Mouse (Mus musculus): ENCODE measurements around the gene Mrto4. TPM values are rescaled to one million over a fixed set of nuclear protein-coding genes. Genes with fewer than 3 reads are reported as not detected.
A peak's percentile ranks its signal among the peaks of the same experiment; 100 is the strongest.

Gene Mrto4
- polyA plus RNA-seq, 1 experiment from 2014 or later, result 23.6 TPM

GRCm38 (mm10) chr4:139318449-139318848 lies 33.9 kb downstream of the Mrto4 start:
- no peaks in the 10 kb centered on the region for H3K79me2 ChIP-seq (ENCODE audit: inconsistent target)
- H3K4me3 ChIP-seq (ENCODE audit: inconsistent target), result no peak overlapping the region
- H3K36me3 ChIP-seq (ENCODE audit: inconsistent target), result no peaks in the 10 kb centered on the region
- no peak overlapping the region for H3K27ac ChIP-seq
- 96% methylated on average over 11 of the region's 11 CpGs for WGBS (ENCODE audit: missing documents)

- no peak overlapping the region for H3K4me3 ChIP-seq (ENCODE audit: inconsistent target)
- no peaks in the 10 kb centered on the region for H3K36me3 ChIP-seq (ENCODE audit: inconsistent target)
- 63% methylated on average over 4 of the region's 4 CpGs for whole genome bisulfite sequencing (ENCODE audit: missing documents)
- no peak overlapping the region for H3K27ac ChIP-seq
- H3K79me2 ChIP-seq (ENCODE audit: inconsistent target), result peaks cover 20% of the 10 kb centered on the region
Measured at GRCm38 (mm10) chr4:139312632-139313031, 39.7 kb downstream of the Mrto4 start.

- H3K4me3 ChIP-seq (ENCODE audit: inconsistent target), result peak overlapping the region; percentile 34; the same call in 1 of the 2 replicates
- peaks cover 2% of the 10 kb centered on the region; the same call in 1 of the 2 replicates for H3K36me3 ChIP-seq (ENCODE audit: inconsistent target)
- peaks cover 26% of the 10 kb centered on the region for H3K79me2 ChIP-seq (ENCODE audit: inconsistent target)
- H3K27ac ChIP-seq, result no peak overlapping the region
- 50% methylated on average over 14 of the region's 14 CpGs for WGBS (ENCODE audit: missing documents)
Measured at GRCm38 (mm10) chr4:139311707-139312106, 40.7 kb downstream of the Mrto4 start.

- H3K79me2 ChIP-seq (ENCODE audit: inconsistent target), result peaks cover 32% of the 10 kb centered on the region
- WGBS (ENCODE audit: missing documents), result under 1% methylated on average over 39 of the region's 53 CpGs
- H3K27ac ChIP-seq, result no peak overlapping the region
- peaks cover 8% of the 10 kb centered on the region for H3K36me3 ChIP-seq (ENCODE audit: inconsistent target)
- H3K4me3 ChIP-seq (ENCODE audit: inconsistent target), result peak overlapping the region; percentile 34
Measured at GRCm38 (mm10) chr4:139310899-139311701, 41.3 kb downstream of the Mrto4 start.

GRCm38 (mm10) chr4:139310171-139310898 lies 42.0 kb downstream of the Mrto4 start, which contains the start of the genes Pqlc2 and Akr7a5:
Pqlc2 (minus strand) TSS chr4:139310708.
Akr7a5 (plus strand) TSS chr4:139310744.
- Histone ChIP-seq H3K79me2 (ENCODE audit: inconsistent target) (peaks cover 40% of the 10 kb centered on the region), H3K27ac (peak within 1 kb of the TSS; percentile 61), H3K4me3 (ENCODE audit: inconsistent target) (peak within 1 kb of the TSS; percentile 81), H3K36me3 (ENCODE audit: inconsistent target) (peaks cover 15% of the 10 kb centered on the region)
- 1% methylated on average over 61 of the region's 63 CpGs for WGBS (ENCODE audit: missing documents)

- peak overlapping the region; percentile 81 for H3K4me3 ChIP-seq (ENCODE audit: inconsistent target)
- WGBS (ENCODE audit: missing documents), result 67% methylated on average over 6 of the region's 6 CpGs
- H3K27ac ChIP-seq, result peak overlapping the region; percentile 61
- peaks cover 47% of the 10 kb centered on the region for H3K79me2 ChIP-seq (ENCODE audit: inconsistent target)
- peaks cover 22% of the 10 kb centered on the region for H3K36me3 ChIP-seq (ENCODE audit: inconsistent target)
Measured at GRCm38 (mm10) chr4:139309651-139310050, 42.7 kb downstream of the Mrto4 start.

- Histone ChIP-seq H3K36me3 (ENCODE audit: inconsistent target) (peaks cover 27% of the 10 kb centered on the region), H3K27ac (peak overlapping the region; percentile 69), H3K79me2 (ENCODE audit: inconsistent target) (peaks cover 56% of the 10 kb centered on the region), H3K4me3 (ENCODE audit: inconsistent target) (no peak overlapping the region)
- WGBS (ENCODE audit: missing documents), result 10% methylated on average over 5 of the region's 5 CpGs
Measured at GRCm38 (mm10) chr4:139307916-139308315, 44.5 kb downstream of the Mrto4 start.

- Histone ChIP-seq H3K4me3 (ENCODE audit: inconsistent target) (no peak overlapping the region), H3K27ac (no peak overlapping the region), H3K79me2 (ENCODE audit: inconsistent target) (peaks cover 56% of the 10 kb centered on the region), H3K36me3 (ENCODE audit: inconsistent target) (peaks cover 51% of the 10 kb centered on the region)
- WGBS (ENCODE audit: missing documents), result 93% methylated on average over 3 of the region's 3 CpGs
Measured at GRCm38 (mm10) chr4:139305521-139305920, 46.9 kb downstream of the Mrto4 start.

GRCm38 (mm10) chr4:139302241-139302640 lies 50.1 kb downstream of the Mrto4 start:
- WGBS (ENCODE audit: missing documents), result 91% methylated on average over 5 of the region's 5 CpGs

GRCm38 (mm10) chr4:139301780-139302179 lies 50.6 kb downstream of the Mrto4 start:
- Histone ChIP-seq H3K36me3 (ENCODE audit: inconsistent target) (peaks cover 86% of the 10 kb centered on the region), H3K4me3 (ENCODE audit: inconsistent target) (no peak overlapping the region), H3K27ac (no peak overlapping the region), H3K79me2 (ENCODE audit: inconsistent target) (peaks cover 30% of the 10 kb centered on the region; the same call in 1 of the 2 replicates)
- 93% methylated on average over 8 of the region's 8 CpGs for WGBS (ENCODE audit: missing documents)

More at GRCm38 (mm10) chr4:139302241-139302640, 50.1 kb downstream of the Mrto4 start:
- H3K27ac ChIP-seq, result no peak overlapping the region
- peaks cover 83% of the 10 kb centered on the region for H3K36me3 ChIP-seq (ENCODE audit: inconsistent target)
- H3K79me2 ChIP-seq (ENCODE audit: inconsistent target), result peaks cover 35% of the 10 kb centered on the region; the same call in 1 of the 2 replicates
- H3K4me3 ChIP-seq (ENCODE audit: inconsistent target), result no peak overlapping the region

- Histone ChIP-seq H3K4me3 (ENCODE audit: inconsistent target) (no peak overlapping the region), H3K27ac (no peak overlapping the region), H3K79me2 (ENCODE audit: inconsistent target) (peaks cover under 1% of the 10 kb centered on the region; the same call in 1 of the 2 replicates), H3K36me3 (ENCODE audit: inconsistent target) (peaks cover 60% of the 10 kb centered on the region)
- 89% methylated on average over 12 of the region's 12 CpGs for whole genome bisulfite sequencing (ENCODE audit: missing documents)
Measured at GRCm38 (mm10) chr4:139298671-139299366, 53.6 kb downstream of the Mrto4 start.

GRCm38 (mm10) chr4:139297566-139297965 lies 54.8 kb downstream of the Mrto4 start:
- H3K36me3 ChIP-seq (ENCODE audit: inconsistent target), result peaks cover 56% of the 10 kb centered on the region
- H3K27ac ChIP-seq, result no peak overlapping the region
- no peaks in the 10 kb centered on the region; the same call in 1 of the 2 replicates for H3K79me2 ChIP-seq (ENCODE audit: inconsistent target)
- no peak overlapping the region for H3K4me3 ChIP-seq (ENCODE audit: inconsistent target)
- 95% methylated on average over 4 of the region's 4 CpGs for WGBS (ENCODE audit: missing documents)

All from macrophage (primary cell).